Mouse (Mus musculus) liver, embryonic 16.5 days (tissue): Measurements from ENCODE around the gene Gm28043. TPM values are rescaled to one million over a fixed set of nuclear protein-coding genes. Genes with fewer than 3 reads are reported as not detected.

Source experiments
- ATAC-seq: fragments of 200-750 bp; cut with Nextera tagmentation; 2 replicates; pipeline ENCODE4 v1.8.0; 2017; ENCODE audit warnings: low read depth, mild to moderate bottlenecking, moderate number of reproducible peaks, moderate library complexity
- H3K27ac ChIP-seq: fragments of 300-500 bp; sonication (generic); 2 replicates; pipeline ENCODE4 v1.5.1; 2014; ENCODE audit warnings: mild to moderate bottlenecking, low read length
- H3K27me3 ChIP-seq: fragments of 300-500 bp; sonication (generic); 2 replicates; pipeline ENCODE4 v1.6.1; 2014; ENCODE audit warnings: low read depth, low read length, mixed read lengths; ENCODE audit not compliant: control insufficient read depth, insufficient read depth
- H3K36me3 ChIP-seq: fragments of 300-500 bp; sonication (generic); 2 replicates; pipeline ENCODE4 v1.6.1; 2014; ENCODE audit warnings: mild to moderate bottlenecking; ENCODE audit not compliant: control insufficient read depth, insufficient read depth
- H3K4me1 ChIP-seq: fragments of 300-500 bp; sonication (generic); 2 replicates; pipeline ENCODE4 v1.6.1; 2014; ENCODE audit warnings: low read depth, low read length, mixed read lengths; ENCODE audit not compliant: control insufficient read depth
- H3K4me2 ChIP-seq: fragments of 300-500 bp; sonication (generic); 2 replicates; pipeline ENCODE4 v1.6.1; 2014; ENCODE audit warnings: low read depth, low read length, mixed read lengths
- H3K4me3 ChIP-seq: fragments of 300-500 bp; sonication (generic); 2 replicates; pipeline ENCODE4 v1.5.1; 2014; ENCODE audit warnings: low read depth, mild to moderate bottlenecking, low read length
- H3K9ac ChIP-seq: fragments of 300-500 bp; sonication (generic); 2 replicates; pipeline ENCODE4 v1.6.1; 2014; ENCODE audit warnings: low read depth, low read length
- H3K9me3 ChIP-seq: fragments of 300-500 bp; sonication (generic); replicated peaks from 2 replicates; pipeline ENCODE4 v1.6.1; 2016; ENCODE audit warnings: low read length; ENCODE audit not compliant: control insufficient read depth
- WGBS: fragments of 180-500 bp; shearing (Covaris S2); extraction: QIAGEN DNeasy Blood & Tissue Kit; methylation state at CpG from one replicate; pipeline ENCODE4 v1.1.7; 2014; ENCODE audit not compliant: insufficient replicate concordance; 5-methylcytosine and 5-hydroxymethylcytosine counted together
- polyA plus RNA-seq: library from polyadenylated mRNA; unstranded; fragments of >200 nt; fragmentation: Nextera tagmentation; extraction: Ambion mirVana; gene quantifications from 2 replicates; pipeline ENCODE4 v1.2.1, GENCODE M21; 2015

Gene Gm28043
- polyA plus RNA-seq, 1 experiment from 2014 or later: 1.3 TPM

DNA sequence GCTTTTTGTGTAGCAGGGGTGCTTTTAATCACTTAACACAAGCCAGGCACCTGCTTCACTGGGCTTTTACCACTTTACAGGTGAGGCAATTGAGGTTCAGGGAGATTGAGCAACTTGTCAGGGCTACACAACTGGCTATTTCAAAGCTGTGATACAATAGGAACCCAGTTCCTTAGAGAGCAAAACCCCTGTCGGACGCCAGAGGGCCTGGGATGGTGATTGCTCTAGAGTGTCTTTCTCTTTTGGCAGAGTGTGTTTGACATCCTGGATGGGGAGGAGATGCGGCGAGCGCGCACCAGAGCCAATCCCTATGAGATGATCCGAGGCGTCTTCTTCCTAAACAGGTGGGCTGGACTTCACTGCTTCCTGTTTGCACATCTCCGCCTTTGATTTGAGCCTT is 67.0 kb downstream of the Gm28043 start:
- ATAC-seq: no peak
- Histone ChIP-seq H3K4me2 (no peak overlapping the region), H3K27me3 (no peaks in the 10 kb centered on the region), H3K36me3 (peaks cover 64% of the 10 kb centered on the region), H3K27ac (no peak overlapping the region), H3K9me3 (no peaks in the 10 kb centered on the region), H3K4me1 (peaks cover 29% of the 10 kb centered on the region), H3K4me3 (no peak overlapping the region), H3K9ac (no peak overlapping the region)
- 90% methylated on average over 9 of the region's 9 CpGs for WGBS

DNA sequence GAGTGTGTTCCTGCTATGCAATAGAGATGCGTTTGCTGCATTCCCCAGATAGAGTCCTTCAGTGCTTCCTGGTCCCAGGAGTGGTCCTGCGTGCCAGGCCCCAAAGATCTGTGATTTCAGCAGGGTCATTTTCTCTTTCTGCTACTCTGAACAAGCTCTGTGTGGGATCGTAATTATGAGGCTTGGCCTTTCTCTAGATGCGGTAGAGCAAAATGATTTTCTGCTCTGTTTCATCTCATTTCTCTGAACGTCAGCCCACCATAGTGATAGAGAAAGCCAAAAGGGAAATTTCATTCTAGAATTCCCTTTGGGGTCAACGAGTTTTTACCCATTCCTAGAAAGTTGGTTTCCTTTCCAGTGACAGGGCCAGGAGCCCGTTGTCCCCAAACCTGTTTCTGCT is 67.6 kb downstream of the Gm28043 start:
- H3K4me2 ChIP-seq: no peak overlapping the region
- no peak overlapping the region for H3K27ac ChIP-seq
- WGBS: 83% methylated on average over 7 of the region's 7 CpGs
- H3K27me3 ChIP-seq: no peaks in the 10 kb centered on the region
- no peak for ATAC-seq
- no peak overlapping the region for H3K4me3 ChIP-seq
- no peaks in the 10 kb centered on the region for H3K9me3 ChIP-seq
- H3K9ac ChIP-seq: no peak overlapping the region
- H3K36me3 ChIP-seq: peaks cover 58% of the 10 kb centered on the region
- H3K4me1 ChIP-seq: peaks cover 33% of the 10 kb centered on the region

DNA sequence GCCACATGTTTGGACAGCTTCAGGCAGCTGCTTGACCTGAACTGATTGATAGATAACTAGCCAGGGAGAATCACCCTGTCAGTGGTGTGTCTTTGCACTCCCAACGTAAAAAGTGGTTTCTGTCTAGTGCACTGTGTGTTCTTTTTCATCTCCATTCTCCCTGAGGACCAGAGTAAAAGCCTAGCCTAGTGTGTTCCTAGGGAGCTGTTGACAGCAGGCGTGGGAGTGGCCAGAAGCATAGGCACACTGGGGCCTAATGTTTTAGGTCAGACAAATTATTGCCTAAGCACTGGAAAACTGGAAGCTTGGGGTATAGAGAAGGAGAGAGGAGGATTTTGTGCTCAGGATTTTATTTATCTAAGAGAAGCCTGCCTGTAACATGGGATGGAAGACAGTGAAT is 68.5 kb downstream of the Gm28043 start:
- Histone ChIP-seq H3K4me1 (peaks cover 40% of the 10 kb centered on the region), H3K27ac (no peak overlapping the region), H3K9me3 (no peaks in the 10 kb centered on the region), H3K27me3 (no peaks in the 10 kb centered on the region), H3K4me3 (no peak overlapping the region), H3K4me2 (no peak overlapping the region), H3K9ac (no peak overlapping the region), H3K36me3 (peaks cover 59% of the 10 kb centered on the region)
- no peak for ATAC-seq
- 72% methylated on average over 2 of the region's 2 CpGs for WGBS

DNA sequence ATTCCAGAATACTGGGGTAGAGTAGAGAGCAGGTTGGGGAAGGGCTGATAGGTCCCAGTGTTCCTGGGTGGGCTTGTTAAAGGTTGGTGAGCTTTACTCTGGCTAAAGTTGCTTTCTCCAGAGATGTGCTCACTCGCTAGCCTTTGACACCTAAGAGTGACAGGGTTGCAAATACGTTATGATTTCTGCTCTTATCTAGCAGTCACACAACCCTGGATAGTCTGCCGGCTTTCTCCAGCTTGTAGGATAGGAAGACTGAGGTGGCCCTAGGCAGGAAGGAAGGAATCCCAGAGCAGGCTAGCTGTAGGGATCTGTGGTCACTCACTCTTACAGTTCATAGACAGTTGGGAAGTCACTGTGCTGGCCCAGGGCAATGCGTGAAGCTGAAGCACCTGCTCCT is 69.6 kb downstream of the Gm28043 start:
- Histone ChIP-seq H3K4me3 (no peak overlapping the region), H3K9me3 (no peaks in the 10 kb centered on the region), H3K27ac (no peak overlapping the region), H3K4me1 (peaks cover 40% of the 10 kb centered on the region), H3K9ac (no peak overlapping the region), H3K4me2 (no peak overlapping the region), H3K27me3 (no peaks in the 10 kb centered on the region), H3K36me3 (peaks cover 55% of the 10 kb centered on the region)
- peak; percentile 50; the same call in 1 of the 2 replicates for ATAC-seq
- 39% methylated on average over 4 of the region's 4 CpGs for WGBS

DNA sequence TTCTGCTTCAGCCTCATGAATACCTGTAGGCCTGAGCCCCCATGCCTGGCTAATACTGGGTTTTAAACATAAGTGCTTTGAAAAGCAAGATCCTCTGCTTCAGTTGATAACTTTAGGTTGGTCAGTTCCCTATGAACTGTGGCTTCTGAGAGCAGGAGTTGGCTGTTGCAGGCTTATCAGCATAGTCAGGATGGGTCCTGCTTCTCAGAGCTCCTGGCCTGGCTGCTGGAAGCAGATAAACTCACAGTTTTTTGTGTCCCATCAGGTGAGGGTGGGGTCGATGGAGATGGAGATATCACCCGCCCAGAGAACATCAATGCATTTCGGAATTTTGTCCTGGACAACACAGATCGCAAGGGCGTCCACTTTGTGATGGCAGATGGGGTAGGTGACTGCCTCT is 72.1 kb downstream of the Gm28043 start:
- Histone ChIP-seq H3K27ac (peak overlapping the region; percentile 60), H3K9ac (no peak overlapping the region), H3K36me3 (peaks cover 52% of the 10 kb centered on the region), H3K4me3 (no peak overlapping the region), H3K27me3 (no peaks in the 10 kb centered on the region), H3K4me2 (no peak overlapping the region), H3K4me1 (peaks cover 40% of the 10 kb centered on the region), H3K9me3 (no peaks in the 10 kb centered on the region)
- 48% methylated on average over 5 of the region's 5 CpGs for WGBS
- ATAC-seq: peak; percentile 87

DNA sequence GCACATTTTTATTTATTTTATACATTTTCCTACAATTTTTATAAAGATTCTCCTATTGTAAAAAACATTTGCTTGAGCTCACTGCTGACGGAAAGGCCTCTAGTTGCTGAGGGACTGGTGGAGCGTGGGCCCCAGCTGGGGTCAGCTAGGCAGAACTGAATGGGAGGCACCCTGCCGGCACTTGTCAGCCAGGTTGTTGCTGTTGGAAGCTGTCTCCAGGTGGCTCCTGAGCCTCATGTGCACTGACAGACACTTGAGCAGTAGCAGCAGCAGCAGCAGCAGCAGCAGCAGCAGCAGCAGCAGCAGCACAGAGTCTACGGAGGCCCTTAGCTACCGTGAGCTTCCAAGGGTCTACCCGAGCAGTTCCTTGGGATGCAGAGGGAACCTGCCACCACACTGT is 72.7 kb downstream of the Gm28043 start:
- Histone ChIP-seq H3K36me3 (peaks cover 47% of the 10 kb centered on the region), H3K9me3 (no peaks in the 10 kb centered on the region), H3K4me3 (no peak overlapping the region), H3K4me1 (peaks cover 40% of the 10 kb centered on the region), H3K4me2 (no peak overlapping the region), H3K27me3 (no peaks in the 10 kb centered on the region), H3K9ac (no peak overlapping the region), H3K27ac (no peak overlapping the region)
- 74% methylated on average over 6 of the region's 6 CpGs for WGBS
- ATAC-seq: no peak

DNA sequence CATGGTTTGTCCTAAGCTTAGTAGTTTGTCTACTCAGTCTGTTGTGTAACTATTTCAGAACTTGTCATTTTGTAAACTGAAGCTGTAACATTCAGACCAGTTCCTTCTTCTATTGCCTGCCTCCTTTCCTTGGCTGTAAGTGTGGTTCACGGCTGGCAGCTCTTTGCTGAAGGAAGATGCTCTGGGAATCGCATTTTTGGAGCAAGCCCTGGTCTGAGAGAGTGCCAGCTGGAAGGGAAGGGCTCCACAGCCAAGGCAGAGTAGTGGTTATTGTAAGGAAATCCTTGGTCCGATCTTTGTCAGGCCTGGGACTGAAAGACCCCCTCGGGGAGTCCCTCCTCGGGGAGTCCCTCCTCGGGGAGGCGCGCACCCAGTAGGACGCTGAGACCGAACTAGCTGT is 73.9 kb downstream of the Gm28043 start:
- peaks cover 40% of the 10 kb centered on the region for H3K4me1 ChIP-seq
- H3K9ac ChIP-seq: no peak overlapping the region
- no peaks in the 10 kb centered on the region for H3K9me3 ChIP-seq
- H3K4me3 ChIP-seq: no peak overlapping the region
- H3K27me3 ChIP-seq: no peaks in the 10 kb centered on the region
- ATAC-seq: no peak
- no peak overlapping the region for H3K27ac ChIP-seq
- H3K36me3 ChIP-seq: peaks cover 40% of the 10 kb centered on the region
- H3K4me2 ChIP-seq: no peak overlapping the region
- 93% methylated on average over 10 of the region's 10 CpGs for WGBS

DNA sequence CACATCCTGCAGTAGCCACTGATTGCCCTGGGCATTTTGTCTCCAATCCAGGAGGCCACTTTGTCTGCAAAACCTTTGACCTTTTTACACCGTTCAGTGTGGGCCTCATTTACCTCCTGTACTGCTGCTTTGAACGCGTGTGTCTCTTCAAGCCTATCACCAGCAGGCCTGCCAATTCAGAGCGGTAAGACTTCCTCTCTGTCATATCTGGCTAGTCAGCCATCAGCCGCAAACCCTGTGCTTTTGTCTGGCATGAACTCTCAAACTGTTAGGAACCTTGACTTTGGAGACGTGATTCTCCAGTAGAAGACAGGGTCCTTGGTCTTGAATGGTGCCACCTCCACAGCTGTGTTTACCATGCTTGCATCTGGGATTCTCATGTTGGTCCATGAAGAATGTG is 75.6 kb downstream of the Gm28043 start:
- H3K36me3 ChIP-seq: peaks cover 48% of the 10 kb centered on the region
- 47% methylated on average over 6 of the region's 6 CpGs for WGBS
- H3K27ac ChIP-seq: no peak overlapping the region
- H3K9me3 ChIP-seq: no peaks in the 10 kb centered on the region
- H3K27me3 ChIP-seq: no peaks in the 10 kb centered on the region
- no peak overlapping the region for H3K4me3 ChIP-seq
- H3K4me2 ChIP-seq: no peak overlapping the region
- no peak overlapping the region for H3K9ac ChIP-seq
- no peak for ATAC-seq
- peaks cover 25% of the 10 kb centered on the region for H3K4me1 ChIP-seq

DNA sequence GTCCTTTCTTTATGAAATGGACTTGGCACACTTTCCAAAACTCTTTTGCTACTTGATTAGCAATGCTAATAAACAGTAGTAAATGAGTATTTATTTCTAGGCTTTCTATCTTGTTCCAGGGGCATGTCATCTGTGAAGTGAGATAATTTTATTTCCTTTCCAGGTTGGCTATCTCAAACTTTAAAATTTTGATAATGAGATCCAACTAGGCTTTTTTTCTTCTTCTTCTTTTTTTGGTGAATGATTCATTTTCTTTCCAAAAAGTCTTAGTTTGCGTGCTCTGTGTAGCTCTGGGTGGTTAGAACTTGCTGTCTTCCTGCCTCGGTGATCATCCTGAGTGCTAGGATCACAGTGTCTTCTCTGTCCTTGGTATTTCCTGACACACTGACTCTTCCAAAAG is 78.2 kb downstream of the Gm28043 start:
- H3K27ac ChIP-seq: no peak overlapping the region
- H3K36me3 ChIP-seq: peaks cover 52% of the 10 kb centered on the region
- no peak overlapping the region for H3K4me3 ChIP-seq
- peaks cover 1% of the 10 kb centered on the region for H3K4me1 ChIP-seq
- no peaks in the 10 kb centered on the region for H3K9me3 ChIP-seq
- no peaks in the 10 kb centered on the region for H3K27me3 ChIP-seq
- 76% methylated on average over 2 of the region's 2 CpGs for WGBS
- H3K9ac ChIP-seq: no peak overlapping the region
- ATAC-seq: no peak
- no peak overlapping the region for H3K4me2 ChIP-seq

DNA sequence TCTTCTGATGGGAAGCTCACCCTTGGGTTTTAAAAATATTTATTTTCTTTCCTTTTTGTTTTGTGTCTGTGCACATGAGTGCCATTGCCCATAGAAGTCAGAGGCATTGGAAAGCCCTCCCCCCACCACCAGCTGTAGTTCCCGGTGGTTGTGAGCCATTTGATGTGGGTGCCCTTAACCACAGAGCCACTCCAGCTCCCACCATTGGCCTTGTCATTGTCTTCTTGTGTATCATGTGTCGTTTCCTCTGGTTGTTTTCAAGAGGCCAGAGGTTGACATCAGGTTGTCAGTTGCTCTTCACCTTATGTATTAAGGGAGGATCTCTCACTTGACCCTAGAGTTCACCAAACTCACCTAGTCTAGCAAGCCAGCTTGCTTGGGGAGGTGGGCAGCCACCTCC is 78.9 kb downstream of the Gm28043 start:
- Histone ChIP-seq H3K4me2 (no peak overlapping the region), H3K36me3 (peaks cover 52% of the 10 kb centered on the region), H3K27me3 (no peaks in the 10 kb centered on the region), H3K9me3 (no peaks in the 10 kb centered on the region), H3K9ac (no peak overlapping the region), H3K4me3 (no peak overlapping the region), H3K4me1 (no peaks in the 10 kb centered on the region), H3K27ac (no peak overlapping the region)
- WGBS: 53% methylated on average over 2 of the region's 2 CpGs
- ATAC-seq: no peak
